ENCODE assay signal across 9 mouse cellular contexts in genomic region chr11:11828761-11829160, GRCm38 (mm10). TPM values are rescaled to one million over a fixed set of nuclear protein-coding genes. Genes with fewer than 3 reads are reported as not detected.
DNase-seq lines count a peak whose midpoint lies in the region; ATAC-seq and TF ChIP-seq lines count a peak whose summit lies in the region.
"Had no signal": no experiment of that assay in that cellular context is flagged by ENCODE, and none has a peak within 500 bp of the region (broad histone marks: within the 10 kb centered on the region; RNA-seq: fewer than 3 reads in every experiment).

No protein-coding gene starts in this region.

- no peaks in the 10 kb centered on the region for H3K36me3 ChIP-seq in intestine, embryonic 14.5 days (ENCODE audit: control insufficient read depth, insufficient read depth, low read length)
- H3K36me3 ChIP-seq in intestine, postnatal 0 days (ENCODE audit: control insufficient read depth, insufficient read depth): no peaks in the 10 kb centered on the region
- no peaks in the 10 kb centered on the region for H3K36me3 ChIP-seq in limb, embryonic 10.5 days

- no peak for DNase-seq in intestine, embryonic 14.5 days (ENCODE audit: low spot score)
- DNase-seq in ES-CJ7 (ENCODE audit: low read depth, low spot score): peak; percentile 84
- peak; percentile 84 for DNase-seq in ZHBTc4 (ENCODE audit: low read depth, low spot score)
- peak; percentile 56 for DNase-seq in limb, embryonic 10.5 days (ENCODE audit: low spot score)
- no peak for DNase-seq in cerebellum, adult 11 months
- DNase-seq: spleen, adult 18-20 months had no signal

- TF ChIP-seq CTCF in intestine, postnatal 0 days (IDR thresholded peaks at IDR 0.05; ENCODE audit: low read depth): no peak

- peak; percentile 33 for ATAC-seq in intestine, embryonic 14.5 days (replicated peaks; ENCODE audit: low FRiP score, low TSS enrichment, low read depth)
- ATAC-seq in intestine, postnatal 0 days: no peak
- ATAC-seq in megakaryocyte-erythroid progenitor cell, adult 5-6 weeks (replicated peaks; ENCODE audit: low FRiP score, low TSS enrichment, poor library complexity, severe bottlenecking): no peak
- no peak for ATAC-seq in frontal cortex, adult (ENCODE audit: low TSS enrichment)

- peak overlapping the region; percentile 28 for H3K4me2 ChIP-seq in intestine, embryonic 14.5 days (ENCODE audit: low read length)
- H3K4me2 ChIP-seq in intestine, postnatal 0 days (replicated peaks; ENCODE audit: low read depth): no peak overlapping the region

- no peaks in the 10 kb centered on the region for H3K27me3 ChIP-seq in intestine, embryonic 14.5 days (replicated peaks; ENCODE audit: control insufficient read depth, insufficient read depth, low read length)
- no peaks in the 10 kb centered on the region for H3K27me3 ChIP-seq in intestine, postnatal 0 days (replicated peaks; ENCODE audit: control insufficient read depth, insufficient read depth, low read length)
- H3K27me3 ChIP-seq in limb, embryonic 10.5 days (ENCODE audit: low read depth, poor library complexity, severe bottlenecking): no peaks in the 10 kb centered on the region

- WGBS in intestine, embryonic 14.5 days: 19% methylated on average over 6 of the region's 6 CpGs
- 42% methylated on average over 6 of the region's 6 CpGs for WGBS in intestine, postnatal 0 days
- 24% methylated on average over 6 of the region's 6 CpGs for WGBS in limb, embryonic 10.5 days

- H3K9me3 ChIP-seq in intestine, embryonic 14.5 days (ENCODE audit: control insufficient read depth, low read length): no peaks in the 10 kb centered on the region
- no peaks in the 10 kb centered on the region for H3K9me3 ChIP-seq in intestine, postnatal 0 days (ENCODE audit: control insufficient read depth)
- no peaks in the 10 kb centered on the region for H3K9me3 ChIP-seq in limb, embryonic 10.5 days (replicated peaks)

- peak overlapping the region; percentile 88 for H3K27ac ChIP-seq in intestine, embryonic 14.5 days (ENCODE audit: low read depth)
- no peak overlapping the region for H3K27ac ChIP-seq in intestine, postnatal 0 days (ENCODE audit: low read depth, low read length)
- peak overlapping the region; percentile 96 for H3K27ac ChIP-seq in limb, embryonic 10.5 days

- 0 out of 2 replicates have a peak overlapping the region, but pooled peaks have one; percentile 13 for H3K9ac ChIP-seq in intestine, embryonic 14.5 days (ENCODE audit: low read length)
- no peak overlapping the region for H3K9ac ChIP-seq in intestine, postnatal 0 days (ENCODE audit: low read depth, low read length)

- no peak overlapping the region for H3K4me3 ChIP-seq in intestine, embryonic 14.5 days (ENCODE audit: low read depth, low read length)
- H3K4me3 ChIP-seq in intestine, postnatal 0 days (ENCODE audit: low read depth, low read length): no peak overlapping the region
- H3K4me3 ChIP-seq in limb, embryonic 10.5 days: peak overlapping the region; percentile 16; the same call in 1 of the 2 replicates

- peaks cover 70% of the 10 kb centered on the region for H3K4me1 ChIP-seq in intestine, embryonic 14.5 days (replicated peaks; ENCODE audit: control insufficient read depth, insufficient read depth, low read length)
- peaks cover 15% of the 10 kb centered on the region for H3K4me1 ChIP-seq in intestine, postnatal 0 days (replicated peaks; ENCODE audit: control insufficient read depth, insufficient read depth, low read length)
- H3K4me1 ChIP-seq in limb, embryonic 10.5 days: peaks cover 96% of the 10 kb centered on the region

RNA-seq across cellular contexts. Expression of gene Fignl1, which starts 20.0 kb away (rescaled TPM):
- polyA plus RNA-seq in intestine, embryonic 14.5 days (2014; fragmentation: Nextera tagmentation; extraction: Ambion mirVana): 61.7 and 63.7 TPM in 2 replicates
- polyA plus RNA-seq in intestine, postnatal 0 days (2015; fragmentation: Nextera tagmentation; extraction: Ambion mirVana): 8.1 and 8.3 TPM in 2 replicates
- 101 and 110 TPM in 2 replicates for polyA plus RNA-seq in limb, embryonic 10.5 days (2016; fragmentation: Nextera tagmentation; extraction: Ambion mirVana)
- 59.5 and 80.1 TPM in 2 replicates for total RNA-seq in megakaryocyte-erythroid progenitor cell, adult 5-6 weeks (2014; fragmentation: Nextera tagmentation)
- total RNA-seq in megakaryocyte-erythroid progenitor cell, adult 5-6 weeks (2017): 89.0 and 110 TPM in 2 replicates

Comparison
In these comparisons a context has a peak if more than half of its experiments do, and no peak if none do; other contexts are left out.
1. DNase-seq: peak in ES-CJ7 (single experiment), ZHBTc4 (single experiment) and limb, embryonic 10.5 days (single experiment); none in intestine, embryonic 14.5 days (single experiment) and cerebellum, adult 11 months (single experiment).